Mouse (Mus musculus) kidney, embryonic 16.5 days (tissue): ENCODE measurements around the gene Hspb3. TPM values are rescaled to one million over a fixed set of nuclear protein-coding genes. Genes with fewer than 3 reads are reported as not detected.

Source experiments
- ATAC-seq: fragments of 200-750 bp; cut with Nextera tagmentation; 2 replicates; pipeline ENCODE4 v1.8.0; 2017; ENCODE audit warnings: moderate TSS enrichment; ENCODE audit not compliant: low FRiP score, low TSS enrichment
- H3K27ac ChIP-seq: fragments of 300-500 bp; sonication (generic); 2 replicates; pipeline ENCODE4 v1.5.1; 2014; ENCODE audit warnings: low read length
- H3K27me3 ChIP-seq: fragments of 300-500 bp; sonication (generic); 2 replicates; pipeline ENCODE4 v1.6.1; 2014; ENCODE audit warnings: low read length, control low read depth, mixed read lengths; ENCODE audit not compliant: insufficient read depth
- H3K36me3 ChIP-seq: fragments of 300-500 bp; sonication (generic); 2 replicates; pipeline ENCODE4 v1.6.1; 2014; ENCODE audit warnings: low read length, control low read depth, mixed read lengths; ENCODE audit not compliant: insufficient read depth
- H3K4me1 ChIP-seq: fragments of 300-500 bp; sonication (generic); 2 replicates; pipeline ENCODE4 v1.6.1; 2014; ENCODE audit warnings: low read length, control low read depth, mixed read lengths; ENCODE audit not compliant: insufficient read depth
- H3K4me2 ChIP-seq: fragments of 300-500 bp; sonication (generic); replicated peaks from 2 replicates; pipeline ENCODE4 v1.6.1; 2014; ENCODE audit warnings: low read depth, low read length
- H3K4me3 ChIP-seq: fragments of 300-500 bp; sonication (generic); 2 replicates; pipeline ENCODE4 v1.5.1; 2014; ENCODE audit warnings: mild to moderate bottlenecking, low read length
- H3K9ac ChIP-seq: fragments of 300-500 bp; sonication (generic); replicated peaks from 2 replicates; pipeline ENCODE4 v1.6.1; 2014; ENCODE audit warnings: low read length
- H3K9me3 ChIP-seq: fragments of 300-500 bp; sonication (generic); 2 replicates; pipeline ENCODE4 v1.6.1; 2016; ENCODE audit warnings: low read length, control low read depth
- WGBS: fragments of 180-500 bp; shearing (Covaris S2); extraction: QIAGEN DNeasy Blood & Tissue Kit; methylation state at CpG from one replicate; pipeline ENCODE4 v1.1.7; 2014; 5-methylcytosine and 5-hydroxymethylcytosine counted together
- polyA plus RNA-seq: library from polyadenylated mRNA; unstranded; fragments of >200 nt; fragmentation: Nextera tagmentation; extraction: Ambion mirVana; gene quantifications from 2 replicates; pipeline ENCODE4 v1.2.1, GENCODE M21; 2015

Gene Hspb3
- polyA plus RNA-seq, 1 experiment from 2014 or later, result 0.27 TPM

DNA sequence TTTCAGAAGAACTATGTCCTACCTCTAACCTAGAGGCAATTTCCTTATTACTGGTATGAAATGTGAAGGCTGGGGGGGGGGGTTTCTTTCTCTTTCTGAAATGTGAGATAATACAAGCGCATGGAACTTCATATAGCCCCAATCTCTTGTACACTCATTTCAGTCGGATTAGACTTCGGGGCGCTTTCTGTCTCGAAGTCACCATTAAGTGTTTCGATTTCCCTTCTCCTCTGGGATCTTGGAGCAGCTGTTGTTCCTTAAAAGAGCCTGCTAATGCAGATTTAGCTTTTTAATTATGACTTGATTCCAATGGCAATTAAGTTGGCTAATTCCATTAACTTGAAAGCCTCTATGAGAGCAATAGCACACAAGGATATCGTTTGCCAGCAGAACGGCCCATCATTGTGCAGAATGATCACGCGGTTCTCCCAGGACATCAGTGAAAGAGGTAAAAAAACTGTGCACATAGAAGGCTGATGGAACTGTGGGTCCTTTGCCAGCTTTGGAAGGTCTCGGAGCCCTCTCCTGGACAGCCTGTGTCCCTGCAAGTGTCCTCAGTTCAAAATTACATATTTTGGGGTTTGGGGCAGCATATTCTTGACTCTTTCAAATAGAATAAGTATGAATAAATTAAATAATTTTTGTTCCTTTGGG, 22.4 kb downstream of the Hspb3 start:
- Histone ChIP-seq H3K4me2 (no peak overlapping the region), H3K27me3 (no peaks in the 10 kb centered on the region), H3K36me3 (no peaks in the 10 kb centered on the region), H3K9me3 (no peaks in the 10 kb centered on the region), H3K4me3 (no peak overlapping the region), H3K9ac (no peak overlapping the region), H3K27ac (no peak overlapping the region), H3K4me1 (no peaks in the 10 kb centered on the region)
- ATAC-seq, result no peak
- 83% methylated on average over 11 of the region's 11 CpGs for WGBS

DNA sequence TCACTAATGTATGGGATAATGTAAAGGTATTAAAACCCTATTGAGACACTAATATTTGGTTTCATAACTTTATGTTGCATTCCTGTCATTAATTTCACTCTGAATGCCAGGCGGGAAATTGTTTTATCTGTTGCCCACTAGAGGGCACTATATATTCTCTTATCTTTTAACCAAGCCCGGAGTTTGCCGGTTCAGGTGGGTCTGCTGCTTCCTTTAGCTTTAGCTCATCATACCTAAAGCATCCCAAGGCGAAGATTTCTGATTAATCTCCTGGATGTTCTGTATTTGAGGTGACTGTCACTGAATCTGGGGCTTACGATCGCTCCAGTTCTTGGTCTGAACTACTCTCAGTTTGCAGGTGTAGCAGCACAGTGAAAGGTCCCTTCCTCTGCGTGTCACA, 24.6 kb downstream of the Hspb3 start:
- Histone ChIP-seq H3K9me3 (no peaks in the 10 kb centered on the region), H3K4me1 (no peaks in the 10 kb centered on the region), H3K4me3 (no peak overlapping the region), H3K9ac (no peak overlapping the region), H3K27me3 (no peaks in the 10 kb centered on the region), H3K27ac (no peak overlapping the region), H3K4me2 (no peak overlapping the region), H3K36me3 (no peaks in the 10 kb centered on the region)
- ATAC-seq, result no peak
- WGBS, result 29% methylated on average over 7 of the region's 7 CpGs

DNA sequence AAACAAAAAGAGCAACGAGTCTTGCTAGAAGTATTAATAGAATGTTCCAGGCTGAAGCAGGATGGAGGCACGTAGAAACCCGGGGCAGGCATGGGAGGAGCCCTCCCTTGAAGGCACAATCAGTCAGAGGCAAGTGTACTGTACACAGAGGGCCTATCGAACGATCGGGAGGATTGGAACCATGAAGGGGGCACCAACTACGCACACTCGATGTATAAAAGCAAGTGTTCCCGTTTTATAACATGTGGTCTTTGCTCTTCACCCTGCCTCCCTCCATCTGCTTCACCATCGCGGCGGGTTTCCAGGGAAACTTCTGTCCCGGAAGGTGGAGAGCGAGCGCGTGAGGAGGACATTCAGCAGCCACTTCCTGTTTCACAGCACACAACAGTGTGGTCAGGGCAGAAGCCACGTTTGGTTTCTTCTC, 27.7 kb downstream of the Hspb3 start:
- Histone ChIP-seq H3K4me2 (no peak overlapping the region), H3K4me1 (no peaks in the 10 kb centered on the region), H3K27ac (no peak overlapping the region), H3K4me3 (no peak overlapping the region), H3K9ac (no peak overlapping the region), H3K27me3 (no peaks in the 10 kb centered on the region), H3K9me3 (no peaks in the 10 kb centered on the region), H3K36me3 (no peaks in the 10 kb centered on the region)
- no peak for ATAC-seq
- WGBS, result 76% methylated on average over 17 of the region's 17 CpGs

DNA sequence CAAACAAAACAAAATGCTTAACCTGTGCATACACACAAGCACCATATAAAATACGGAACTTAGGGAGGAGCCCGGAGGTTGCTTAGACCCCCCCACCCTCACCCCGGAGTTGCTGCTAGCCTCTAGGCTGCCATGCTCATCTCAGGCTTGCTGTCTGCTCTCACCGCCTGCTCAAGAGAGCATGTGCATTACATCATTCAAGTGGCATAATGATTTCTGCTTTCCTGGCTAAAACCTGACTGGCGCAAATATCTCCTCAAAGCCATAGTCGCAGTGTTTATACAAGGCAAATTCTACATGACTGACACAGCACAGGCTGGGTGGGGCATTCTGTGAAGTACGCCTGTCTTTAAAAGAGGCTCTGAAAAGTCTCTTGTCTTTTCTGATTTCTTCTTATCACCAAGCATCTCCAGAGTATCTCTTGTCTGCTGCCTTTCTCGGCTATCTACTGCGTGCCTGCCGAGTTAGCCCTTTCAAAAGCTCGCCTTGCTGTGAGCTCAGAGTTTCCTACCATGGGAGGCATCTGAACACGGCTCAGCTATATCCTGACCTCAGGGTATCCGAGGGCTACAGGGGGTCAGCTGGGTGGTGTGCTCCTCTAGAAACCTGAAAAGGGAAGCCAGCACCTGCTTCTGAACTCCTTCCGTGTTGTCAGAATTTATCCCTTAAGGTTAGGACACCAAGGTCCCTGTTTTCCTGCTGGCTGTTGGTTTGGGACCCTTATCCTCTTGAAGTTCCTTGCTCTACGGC, 28.6 kb downstream of the Hspb3 start:
- Histone ChIP-seq H3K4me1 (no peaks in the 10 kb centered on the region), H3K9ac (no peak overlapping the region), H3K4me3 (no peak overlapping the region), H3K36me3 (no peaks in the 10 kb centered on the region), H3K27ac (no peak overlapping the region), H3K4me2 (no peak overlapping the region), H3K9me3 (no peaks in the 10 kb centered on the region), H3K27me3 (no peaks in the 10 kb centered on the region)
- 84% methylated on average over 15 of the region's 15 CpGs for WGBS
- no peak for ATAC-seq

DNA sequence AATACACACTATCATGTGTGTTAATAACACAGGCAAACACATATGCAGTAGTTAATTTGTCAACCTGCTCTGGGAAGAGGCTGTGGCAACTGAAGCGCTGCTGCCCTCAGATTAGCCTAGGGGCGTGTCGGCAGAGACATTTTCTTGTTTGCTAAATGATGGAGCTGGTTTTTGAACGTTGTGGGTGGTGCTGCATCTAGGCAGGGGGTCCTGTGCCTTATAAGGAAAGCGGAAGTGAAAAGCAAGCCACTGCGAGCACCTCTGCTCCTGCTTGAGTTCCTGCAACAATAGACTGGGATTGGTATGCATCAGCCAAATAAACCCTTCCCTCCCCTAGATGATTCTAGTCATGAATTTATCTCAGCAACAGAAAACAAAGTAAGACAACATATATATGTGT, 31.0 kb downstream of the Hspb3 start:
- H3K4me2 ChIP-seq, result no peak overlapping the region
- H3K9ac ChIP-seq, result no peak overlapping the region
- no peaks in the 10 kb centered on the region for H3K36me3 ChIP-seq
- ATAC-seq, result no peak
- no peak overlapping the region for H3K4me3 ChIP-seq
- H3K27ac ChIP-seq, result no peak overlapping the region
- no peaks in the 10 kb centered on the region for H3K27me3 ChIP-seq
- H3K4me1 ChIP-seq, result no peaks in the 10 kb centered on the region
- 62% methylated on average over 6 of the region's 6 CpGs for WGBS
- H3K9me3 ChIP-seq, result no peaks in the 10 kb centered on the region

DNA sequence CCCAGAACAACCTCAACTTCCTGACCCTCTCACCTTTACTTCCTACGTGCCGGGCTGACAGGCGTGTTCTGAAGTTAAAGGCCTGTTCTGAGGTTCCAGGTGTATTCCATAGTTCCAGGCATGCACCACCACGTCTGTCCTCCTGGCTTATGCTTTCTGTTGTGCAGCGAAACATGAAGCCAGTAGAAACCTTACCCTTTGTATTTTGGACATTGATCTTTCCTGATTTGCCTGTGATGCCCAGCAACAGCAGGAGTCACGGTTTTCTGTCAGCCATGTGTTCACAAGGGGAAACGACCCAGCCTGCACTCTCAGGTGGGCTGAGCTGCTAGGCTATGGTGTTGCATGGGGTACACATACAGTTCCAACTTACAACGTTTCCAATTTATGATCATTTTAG, 35.9 kb downstream of the Hspb3 start:
- Histone ChIP-seq H3K27ac (no peak overlapping the region), H3K4me2 (no peak overlapping the region), H3K36me3 (no peaks in the 10 kb centered on the region), H3K9ac (no peak overlapping the region), H3K9me3 (no peaks in the 10 kb centered on the region), H3K27me3 (no peaks in the 10 kb centered on the region), H3K4me1 (no peaks in the 10 kb centered on the region), H3K4me3 (no peak overlapping the region)
- 65% methylated on average over 8 of the region's 8 CpGs for WGBS
- ATAC-seq, result no peak

DNA sequence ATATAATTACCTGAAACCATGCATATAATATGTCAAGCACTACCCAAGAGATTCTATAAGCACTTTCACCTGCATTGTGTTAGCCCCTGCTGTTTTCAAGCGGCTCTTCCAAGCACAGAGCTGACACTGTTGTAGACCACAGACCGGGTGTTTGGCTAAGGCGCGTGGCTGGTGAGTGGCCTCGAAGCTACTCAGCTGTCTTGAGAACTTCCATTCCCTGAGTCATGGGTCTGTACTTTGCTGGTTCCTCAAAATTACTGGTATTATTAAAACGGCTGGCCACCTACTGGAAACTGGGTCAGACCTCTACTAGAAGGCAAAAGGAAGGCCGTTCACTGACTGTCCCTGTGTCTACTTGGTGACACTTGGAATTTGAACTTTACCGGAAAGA, 40.6 kb downstream of the Hspb3 start:
- Histone ChIP-seq H3K9ac (no peak overlapping the region), H3K27me3 (no peaks in the 10 kb centered on the region), H3K36me3 (no peaks in the 10 kb centered on the region), H3K9me3 (no peaks in the 10 kb centered on the region), H3K4me1 (peaks cover 11% of the 10 kb centered on the region; the same call in 1 of the 2 replicates), H3K27ac (peak overlapping the region; percentile 36; the same call in 1 of the 2 replicates), H3K4me2 (no peak overlapping the region), H3K4me3 (no peak overlapping the region)
- 72% methylated on average over 8 of the region's 8 CpGs for WGBS
- ATAC-seq, result no peak

DNA sequence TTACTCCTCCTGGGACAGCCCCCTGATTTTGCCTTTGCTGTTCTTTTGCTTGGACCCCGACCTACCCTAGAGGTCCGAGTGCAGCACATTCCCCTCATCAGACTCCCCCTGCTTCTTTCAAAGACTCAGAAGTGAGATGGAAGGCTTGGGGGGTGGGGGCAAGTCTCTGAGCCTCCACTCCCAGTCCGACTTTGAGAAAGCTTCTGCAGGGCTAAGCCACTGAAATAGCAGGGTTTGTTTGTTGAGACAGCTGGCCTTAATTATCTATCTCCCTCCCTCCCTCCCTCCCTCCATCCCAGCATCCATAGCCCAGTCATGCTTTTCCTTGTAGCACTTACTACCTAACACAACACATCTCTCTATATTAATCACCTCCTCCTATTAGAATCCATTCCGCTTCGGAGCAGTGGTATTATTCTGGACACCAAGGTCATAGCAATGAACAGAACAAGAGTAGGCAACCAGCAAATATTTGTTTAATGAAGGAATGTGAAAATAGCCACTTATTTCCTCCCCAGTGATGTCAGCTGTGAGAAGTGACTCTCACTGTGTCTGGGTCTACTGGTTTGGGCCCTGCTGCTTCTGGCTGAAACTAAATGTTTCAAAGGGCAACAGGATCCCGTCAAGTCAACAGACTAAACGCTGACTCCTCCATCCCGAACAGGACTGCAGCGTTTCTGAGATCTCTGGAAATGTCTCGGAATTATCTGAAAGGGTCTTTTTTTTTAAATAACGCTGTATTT, 41.2 kb downstream of the Hspb3 start:
- H3K4me3 ChIP-seq, result no peak overlapping the region
- H3K27ac ChIP-seq, result peak overlapping the region; percentile 36; the same call in 1 of the 2 replicates
- 0 out of 2 replicates have a peak, but pooled peaks have one; percentile 21 for ATAC-seq
- no peaks in the 10 kb centered on the region for H3K36me3 ChIP-seq
- no peaks in the 10 kb centered on the region for H3K27me3 ChIP-seq
- 37% methylated on average over 11 of the region's 11 CpGs for WGBS
- H3K4me1 ChIP-seq, result peaks cover 14% of the 10 kb centered on the region; the same call in 1 of the 2 replicates
- no peak overlapping the region for H3K4me2 ChIP-seq
- H3K9ac ChIP-seq, result no peak overlapping the region
- no peaks in the 10 kb centered on the region for H3K9me3 ChIP-seq

DNA sequence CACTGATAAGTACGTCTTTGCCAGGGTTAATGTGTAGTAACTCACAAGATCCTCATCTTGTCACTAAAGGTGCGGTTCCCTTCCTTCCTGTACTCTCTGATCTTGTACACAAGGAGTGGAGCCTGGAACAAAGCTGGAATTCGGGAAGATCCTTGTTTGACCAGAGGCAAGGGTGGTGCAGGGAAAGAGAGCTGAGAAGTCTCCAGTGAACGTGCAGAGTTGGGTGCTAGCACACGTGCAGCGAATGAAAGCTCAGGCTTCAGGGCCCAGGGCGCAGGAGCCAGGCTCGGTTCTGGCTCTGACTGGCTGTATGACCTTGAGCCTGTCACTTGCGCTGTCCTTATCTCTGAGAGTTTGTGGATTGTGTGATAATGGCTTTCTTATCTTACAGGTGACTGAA, 44.5 kb downstream of the Hspb3 start:
- 59% methylated on average over 9 of the region's 9 CpGs for WGBS

More for the DNA sequence above, 44.5 kb downstream of the Hspb3 start:
- H3K9ac ChIP-seq, result peak overlapping the region; percentile 51
- no peaks in the 10 kb centered on the region for H3K9me3 ChIP-seq
- no peak overlapping the region for H3K4me3 ChIP-seq
- H3K4me2 ChIP-seq, result no peak overlapping the region
- no peak for ATAC-seq
- H3K36me3 ChIP-seq, result no peaks in the 10 kb centered on the region
- no peaks in the 10 kb centered on the region for H3K27me3 ChIP-seq
- H3K27ac ChIP-seq, result 0 out of 2 replicates have a peak overlapping the region, but pooled peaks have one; percentile 25
- H3K4me1 ChIP-seq, result peaks cover 40% of the 10 kb centered on the region
